Mouse (Mus musculus) forebrain, embryonic 10.5 days (tissue): ENCODE data around the gene Igfbp4. TPM values are rescaled to one million over a fixed set of nuclear protein-coding genes. Genes with fewer than 3 reads are reported as not detected.

Experiments used
- DNase-seq: peaks from one replicate; pipeline ENCODE4 v3.0.0-alpha.2; 2017; ENCODE audit warnings: low spot score; ENCODE audit errors: extremely low spot score
- H3K27ac ChIP-seq: fragments of 300-500 bp; sonication (generic); 2 replicates; pipeline ENCODE4 v1.5.1; 2016; ENCODE audit warnings: mild to moderate bottlenecking
- H3K27me3 ChIP-seq: fragments of 300-500 bp; sonication (generic); 2 replicates; pipeline ENCODE4 v1.6.1; 2016; ENCODE audit warnings: mild to moderate bottlenecking; ENCODE audit not compliant: poor library complexity, severe bottlenecking
- H3K36me3 ChIP-seq: fragments of 300-500 bp; sonication (generic); replicated peaks from 2 replicates; pipeline ENCODE4 v1.6.1; 2016; ENCODE audit warnings: mild to moderate bottlenecking, moderate library complexity
- H3K4me1 ChIP-seq: fragments of 300-500 bp; sonication (generic); 2 replicates; pipeline ENCODE4 v1.6.1; 2016
- H3K4me3 ChIP-seq: fragments of 300-500 bp; sonication (generic); 2 replicates; pipeline ENCODE4 v1.5.1; 2016; ENCODE audit warnings: mild to moderate bottlenecking, moderate library complexity
- H3K9me3 ChIP-seq: fragments of 300-500 bp; sonication (generic); 2 replicates; pipeline ENCODE4 v1.6.1; 2016; ENCODE audit warnings: mild to moderate bottlenecking, moderate library complexity
- WGBS: fragments of 180-500 bp; shearing (Covaris S2); methylation state at CpG from one replicate; pipeline ENCODE4 v1.1.7; 2016; 5-methylcytosine and 5-hydroxymethylcytosine counted together
- polyA plus RNA-seq: library from polyadenylated mRNA; unstranded; fragments of >200 nt; fragmentation: Nextera tagmentation; extraction: Ambion mirVana; gene quantifications from 2 replicates; pipeline ENCODE4 v1.2.1, GENCODE M21; 2016

The Igfbp4 gene
- polyA plus RNA-seq, 1 experiment from 2014 or later = 364 TPM

DNA sequence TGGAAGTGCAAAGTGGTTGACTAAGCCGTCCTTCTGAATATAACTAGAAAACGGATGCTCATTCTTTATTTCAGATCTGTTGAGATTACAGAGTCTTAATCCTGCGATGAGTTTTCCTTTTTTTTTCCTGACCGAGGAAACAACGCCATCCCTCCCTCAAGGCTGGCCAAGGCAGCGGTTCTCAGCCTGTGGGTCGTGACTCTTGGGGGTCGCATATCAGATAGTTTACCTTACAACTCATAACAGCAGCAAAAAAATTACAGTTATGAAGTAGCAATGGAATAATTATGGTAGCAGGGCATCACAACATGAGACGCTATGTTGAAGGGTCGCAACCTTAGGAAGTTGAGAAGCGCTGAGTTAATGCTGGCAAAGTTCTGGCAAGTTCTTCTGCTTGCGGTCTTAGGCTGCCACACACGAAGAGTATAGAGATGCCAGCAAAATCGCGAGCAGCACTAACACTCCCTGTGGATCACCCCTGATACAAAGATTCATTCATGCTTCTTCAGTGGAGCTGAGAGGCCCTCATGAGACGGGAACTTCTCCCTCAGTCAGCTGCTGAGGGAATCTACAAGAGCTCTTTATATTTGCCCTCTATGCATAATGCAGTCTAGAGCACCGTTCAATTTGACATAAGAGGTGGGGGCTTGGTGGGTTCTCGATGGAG, 16.4 kb upstream of the Igfbp4 start:
- H3K4me1 ChIP-seq = peaks cover 24% of the 10 kb centered on the region
- no peaks in the 10 kb centered on the region for H3K9me3 ChIP-seq
- peak overlapping the region; percentile 59 for H3K4me3 ChIP-seq
- peak overlapping the region; percentile 94 for H3K27ac ChIP-seq
- H3K27me3 ChIP-seq = no peaks in the 10 kb centered on the region
- peaks cover 31% of the 10 kb centered on the region for H3K36me3 ChIP-seq
- no peak for DNase-seq
- 54% methylated on average over 18 of the region's 18 CpGs for WGBS

DNA sequence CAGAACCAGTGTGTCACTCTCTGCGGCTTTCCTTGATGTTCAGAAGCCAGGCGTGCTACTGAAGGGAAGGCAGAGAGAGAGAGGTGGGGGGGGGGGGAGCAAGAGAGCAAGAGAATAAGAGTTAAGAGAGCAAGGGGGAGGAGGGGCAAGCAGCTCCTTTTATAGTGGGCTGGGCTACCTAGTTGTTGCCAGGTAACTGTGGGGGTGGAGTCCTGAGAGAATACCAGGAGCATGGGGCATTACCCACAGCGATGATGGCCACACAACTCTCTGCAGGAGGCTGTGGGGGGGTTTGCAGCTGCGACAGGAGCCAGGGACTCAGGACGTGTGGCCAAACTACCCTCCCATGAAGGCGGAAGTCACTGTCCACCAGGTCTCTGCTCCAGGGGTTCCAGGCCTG, 15.2 kb upstream of the Igfbp4 start:
- Histone ChIP-seq H3K9me3 (no peaks in the 10 kb centered on the region), H3K27ac (no peak overlapping the region), H3K4me3 (no peak overlapping the region), H3K36me3 (peaks cover 19% of the 10 kb centered on the region), H3K27me3 (no peaks in the 10 kb centered on the region), H3K4me1 (peaks cover 24% of the 10 kb centered on the region)
- 88% methylated on average over 6 of the region's 6 CpGs for WGBS
- no peak for DNase-seq

DNA sequence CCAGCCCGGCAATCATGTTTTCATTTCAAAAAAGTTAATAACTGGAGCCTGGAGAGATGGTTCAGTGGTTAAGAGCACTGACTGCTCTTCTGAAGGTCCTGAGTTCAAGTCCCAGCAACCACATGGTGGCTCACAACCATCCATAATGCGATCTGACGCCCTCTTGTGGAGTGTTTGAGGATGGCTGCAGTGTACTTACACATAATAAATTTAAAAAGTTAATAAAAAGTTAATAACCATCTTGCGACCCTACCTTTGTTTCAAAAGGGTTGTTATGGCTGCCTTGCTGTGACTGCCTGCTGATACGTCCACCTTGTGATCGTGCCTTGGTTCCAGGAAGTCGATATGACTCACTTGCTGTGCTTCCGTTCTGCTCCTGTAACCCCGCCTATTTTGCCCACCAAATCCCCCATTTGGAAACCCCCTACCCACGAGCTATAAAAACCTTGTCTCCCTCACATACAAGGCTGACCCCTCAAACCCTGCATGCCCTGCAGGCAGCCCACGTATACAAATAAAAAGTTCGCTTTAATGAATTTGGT, 14.1 kb upstream of the Igfbp4 start:
- no peaks in the 10 kb centered on the region for H3K27me3 ChIP-seq
- H3K4me1 ChIP-seq = peaks cover 18% of the 10 kb centered on the region
- H3K36me3 ChIP-seq = peaks cover 8% of the 10 kb centered on the region
- no peaks in the 10 kb centered on the region for H3K9me3 ChIP-seq
- no peak for DNase-seq
- no peak overlapping the region for H3K4me3 ChIP-seq
- WGBS = 89% methylated on average over 12 of the region's 12 CpGs
- H3K27ac ChIP-seq = no peak overlapping the region

DNA sequence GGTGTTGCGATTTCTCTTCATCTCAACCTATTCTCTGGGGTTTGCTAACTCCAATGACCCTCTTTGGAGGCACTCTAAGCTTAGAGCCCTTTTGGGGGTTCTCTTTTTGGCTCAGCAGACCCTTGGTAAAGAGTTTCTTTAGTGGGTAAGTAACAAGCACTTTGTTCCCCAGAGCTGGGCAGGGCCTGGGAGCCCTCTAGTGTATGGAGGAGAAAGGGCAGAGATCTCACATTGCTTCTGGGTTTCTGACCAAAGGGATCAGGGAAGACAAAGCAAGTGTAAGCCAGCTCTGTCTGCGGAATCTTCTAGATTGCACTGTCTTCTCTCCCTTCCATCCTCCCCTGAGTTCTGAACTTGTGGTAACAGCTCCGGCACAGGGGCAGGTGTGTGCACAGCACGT, 5.7 kb upstream of the Igfbp4 start:
- no peaks in the 10 kb centered on the region for H3K9me3 ChIP-seq
- no peak overlapping the region for H3K4me3 ChIP-seq
- 0 out of 2 replicates have a peak, but pooled peaks cover 8% of the 10 kb centered on the region for H3K27me3 ChIP-seq
- WGBS = 69% methylated on average over 4 of the region's 4 CpGs
- no peaks in the 10 kb centered on the region for H3K36me3 ChIP-seq
- DNase-seq = no peak
- H3K27ac ChIP-seq = 0 out of 2 replicates have a peak overlapping the region, but pooled peaks have one; percentile 26
- H3K4me1 ChIP-seq = peaks cover 20% of the 10 kb centered on the region

DNA sequence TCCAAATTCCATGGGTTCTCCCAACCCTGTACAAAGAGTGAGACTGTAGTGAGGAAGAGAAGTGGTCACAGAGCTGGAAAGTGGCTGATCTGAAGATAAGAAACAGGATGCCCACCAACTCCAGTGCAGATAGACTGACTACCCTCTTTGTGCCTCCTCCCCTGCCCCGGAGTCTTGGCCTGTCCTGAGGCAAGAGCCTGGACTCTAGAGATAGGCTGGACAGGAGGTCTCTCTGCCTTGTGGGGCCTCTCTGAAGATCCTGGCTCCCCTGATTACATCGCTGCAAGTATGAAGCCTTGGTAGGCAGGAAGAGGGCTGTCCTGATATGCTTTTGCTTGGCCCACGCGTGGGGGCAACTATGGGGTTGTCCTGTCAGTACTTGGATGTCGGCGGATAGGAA, 4.8 kb upstream of the Igfbp4 start:
- Histone ChIP-seq H3K4me3 (no peak overlapping the region), H3K36me3 (no peaks in the 10 kb centered on the region), H3K4me1 (peaks cover 29% of the 10 kb centered on the region), H3K27me3 (0 out of 2 replicates have a peak, but pooled peaks cover 8% of the 10 kb centered on the region), H3K9me3 (no peaks in the 10 kb centered on the region), H3K27ac (no peak overlapping the region)
- WGBS = 79% methylated on average over 6 of the region's 6 CpGs
- no peak for DNase-seq

DNA sequence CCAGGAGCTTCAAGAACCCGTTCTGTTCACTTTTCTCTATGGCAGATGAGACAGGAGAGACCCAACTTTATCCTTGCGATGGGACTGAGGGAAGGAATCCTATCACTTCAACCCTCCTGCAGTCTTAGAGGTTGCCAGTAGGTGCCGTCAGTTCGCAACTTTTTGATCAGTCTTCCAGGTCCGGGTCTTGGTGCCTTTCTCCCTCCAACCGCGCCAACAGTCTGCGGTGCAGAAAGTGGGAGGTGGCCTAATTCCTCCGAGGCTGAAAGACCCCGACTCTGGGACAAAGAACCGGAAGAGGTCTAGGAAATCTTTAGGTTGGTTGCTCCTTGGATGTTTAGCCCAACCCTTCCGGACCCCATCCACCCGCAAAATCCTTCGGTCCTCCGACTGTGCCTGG, 1.3 kb upstream of the Igfbp4 start:
- Histone ChIP-seq H3K4me3 (peak overlapping the region; percentile 80), H3K9me3 (no peaks in the 10 kb centered on the region)
- DNase-seq = peak; percentile 91

DNA sequence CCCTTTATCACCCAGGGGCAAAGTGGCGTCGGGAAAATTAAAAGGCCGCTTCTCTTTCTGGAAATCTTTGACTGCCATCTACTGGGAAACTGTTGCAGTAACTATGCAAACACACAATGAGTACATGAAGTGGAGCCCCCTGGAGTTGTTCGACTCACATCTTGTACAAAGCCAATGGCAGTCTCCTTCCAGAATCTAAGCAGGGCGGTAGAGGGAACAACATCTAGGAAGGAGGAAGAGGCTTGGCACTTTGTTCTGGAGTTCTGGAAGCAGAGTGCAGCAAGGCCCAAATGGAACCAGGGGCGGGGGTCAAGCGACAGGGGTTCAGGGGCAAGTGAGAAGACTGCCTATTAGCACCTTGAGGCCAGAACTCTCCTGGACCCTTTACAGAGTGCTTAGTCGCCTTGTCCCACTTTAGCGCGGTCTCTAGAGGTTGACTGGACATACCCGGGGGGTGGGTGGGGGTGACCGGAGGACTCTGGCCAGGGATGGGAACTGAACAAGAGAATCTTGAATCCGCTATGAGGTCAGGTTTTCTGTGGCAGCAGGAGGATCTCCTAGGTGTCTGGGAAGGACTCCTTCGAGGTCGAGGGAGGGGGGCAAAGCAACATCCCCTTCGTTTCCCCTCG, 584 bp upstream of the Igfbp4 start:
- Histone ChIP-seq H3K4me3 (peak overlapping the region; percentile 80), H3K4me1 (peaks cover 66% of the 10 kb centered on the region), H3K27ac (peak overlapping the region; percentile 98), H3K36me3 (peaks cover 24% of the 10 kb centered on the region), H3K9me3 (no peaks in the 10 kb centered on the region), H3K27me3 (0 out of 2 replicates have a peak, but pooled peaks cover 14% of the 10 kb centered on the region)
- peak; percentile 59 for DNase-seq
- 2% methylated on average over 17 of the region's 17 CpGs for WGBS

More for the DNA sequence above, 1.3 kb upstream of the Igfbp4 start:
- WGBS = under 1% methylated on average over 15 of the region's 15 CpGs
- H3K27ac ChIP-seq = peak overlapping the region; percentile 98
- 0 out of 2 replicates have a peak, but pooled peaks cover 14% of the 10 kb centered on the region for H3K27me3 ChIP-seq
- peaks cover 62% of the 10 kb centered on the region for H3K4me1 ChIP-seq
- H3K36me3 ChIP-seq = peaks cover 17% of the 10 kb centered on the region

DNA sequence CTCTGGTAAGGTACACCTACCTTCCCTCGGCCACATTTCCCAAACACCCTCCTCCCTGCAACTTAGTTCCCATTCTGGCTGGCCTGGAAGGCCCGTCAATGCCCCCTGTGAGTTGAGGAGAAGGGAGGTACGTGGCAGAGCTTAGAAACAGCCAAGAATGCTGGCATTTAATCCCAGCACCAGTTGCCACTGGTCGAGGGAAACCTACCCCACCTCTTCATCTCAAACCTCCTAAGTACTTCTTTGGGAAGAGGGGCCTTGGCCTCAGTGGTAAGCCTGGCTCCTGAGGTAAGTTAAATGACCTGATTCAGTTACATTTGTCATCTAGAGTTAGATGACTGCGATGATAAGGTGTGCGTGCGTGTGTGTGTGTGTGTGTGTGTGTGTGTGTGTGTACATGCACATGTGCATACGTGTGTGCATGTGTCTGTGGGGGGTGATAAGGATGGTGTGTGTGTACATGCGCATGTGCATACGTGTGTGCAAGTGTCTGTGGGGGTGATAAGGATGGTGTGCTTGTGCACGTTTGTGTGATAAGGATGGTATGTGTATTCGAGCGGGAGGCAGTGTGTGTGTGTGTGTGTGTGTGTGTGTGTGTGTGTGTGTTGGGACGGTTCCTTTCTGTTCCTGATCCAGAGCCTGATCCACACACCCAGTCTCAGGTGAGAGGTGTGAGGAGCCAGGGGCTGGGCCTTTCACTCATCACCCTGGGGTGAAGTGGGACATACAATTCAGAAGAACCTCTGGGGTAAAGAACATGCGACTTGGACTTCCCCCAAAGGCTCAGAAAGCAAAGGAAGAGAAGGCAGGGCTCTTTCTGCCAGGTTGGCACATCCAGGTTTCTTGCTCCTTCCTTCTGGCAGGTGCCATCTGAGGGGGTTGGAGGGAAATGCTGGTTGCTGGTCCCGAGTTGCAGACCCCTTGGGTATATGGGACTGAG, 1.1 kb downstream of the Igfbp4 start:
- 55% methylated on average over 16 of the region's 16 CpGs for WGBS
- H3K36me3 ChIP-seq = peaks cover 28% of the 10 kb centered on the region
- H3K4me1 ChIP-seq = peaks cover 73% of the 10 kb centered on the region
- H3K27me3 ChIP-seq = 0 out of 2 replicates have a peak, but pooled peaks cover 14% of the 10 kb centered on the region
- H3K9me3 ChIP-seq = no peaks in the 10 kb centered on the region
- DNase-seq = no peak
- peak overlapping the region; percentile 98 for H3K27ac ChIP-seq
- peak overlapping the region; percentile 80 for H3K4me3 ChIP-seq

DNA sequence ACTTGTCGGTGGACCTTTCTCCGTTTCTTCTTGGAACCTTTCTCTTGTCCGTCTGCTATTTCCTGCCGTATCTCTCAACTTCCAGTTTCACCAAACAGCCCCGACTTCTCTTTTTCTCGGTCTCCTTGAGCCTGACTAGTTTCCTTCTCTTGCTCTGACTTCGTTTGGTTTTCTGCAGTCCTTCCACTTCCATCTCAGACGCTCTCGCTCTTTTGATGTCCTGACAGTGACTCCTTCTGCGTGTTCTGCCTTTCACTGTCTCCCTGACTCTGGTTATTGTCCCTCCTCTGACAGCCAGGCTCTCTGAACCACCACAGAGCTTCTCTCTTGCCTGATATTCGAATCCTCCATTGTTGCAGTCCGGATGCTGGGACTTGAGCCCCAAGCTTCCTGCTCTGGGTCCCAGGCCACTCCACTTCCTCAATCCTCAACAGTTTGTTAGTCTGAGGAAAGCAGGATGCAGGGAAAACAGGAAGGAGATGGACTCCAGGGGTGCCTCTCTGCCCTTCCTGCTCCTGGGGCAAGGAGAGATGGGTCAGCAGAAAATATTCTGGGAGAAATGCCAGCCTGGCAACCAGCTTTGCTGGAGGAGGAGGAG, 1.9 kb downstream of the Igfbp4 start:
- no peak for DNase-seq
- Histone ChIP-seq H3K4me3 (peak overlapping the region; percentile 80), H3K9me3 (no peaks in the 10 kb centered on the region), H3K27ac (peak overlapping the region; percentile 98), H3K36me3 (peaks cover 36% of the 10 kb centered on the region), H3K27me3 (0 out of 2 replicates have a peak, but pooled peaks cover 14% of the 10 kb centered on the region), H3K4me1 (peaks cover 82% of the 10 kb centered on the region)
- 64% methylated on average over 12 of the region's 12 CpGs for WGBS

DNA sequence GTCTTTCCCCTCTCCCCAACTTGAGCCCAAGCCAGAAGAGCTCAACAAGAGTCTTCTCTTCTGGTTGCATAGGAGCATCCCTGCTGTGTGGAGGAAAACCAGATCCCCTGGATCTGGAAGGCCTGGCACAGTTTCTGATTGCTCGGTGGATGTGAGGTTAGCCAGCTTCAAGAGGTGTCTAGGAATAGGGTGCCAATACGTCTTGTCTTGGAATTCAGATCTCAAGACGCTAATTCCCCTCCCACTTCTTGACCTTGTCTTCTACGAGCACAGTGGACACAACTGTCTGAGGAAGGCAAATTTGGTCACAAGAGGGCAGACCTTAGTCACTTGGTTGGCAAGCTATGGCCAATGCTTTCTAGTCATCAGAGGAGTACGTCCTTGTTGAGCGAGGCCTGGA, 2.6 kb downstream of the Igfbp4 start:
- no peaks in the 10 kb centered on the region for H3K9me3 ChIP-seq
- no peak for DNase-seq
- no peak overlapping the region for H3K27ac ChIP-seq
- peak overlapping the region; percentile 80; the same call in 1 of the 2 replicates for H3K4me3 ChIP-seq
- peaks cover 83% of the 10 kb centered on the region for H3K4me1 ChIP-seq
- peaks cover 43% of the 10 kb centered on the region for H3K36me3 ChIP-seq
- H3K27me3 ChIP-seq = 0 out of 2 replicates have a peak, but pooled peaks cover 14% of the 10 kb centered on the region
- 85% methylated on average over 6 of the region's 6 CpGs for WGBS

DNA sequence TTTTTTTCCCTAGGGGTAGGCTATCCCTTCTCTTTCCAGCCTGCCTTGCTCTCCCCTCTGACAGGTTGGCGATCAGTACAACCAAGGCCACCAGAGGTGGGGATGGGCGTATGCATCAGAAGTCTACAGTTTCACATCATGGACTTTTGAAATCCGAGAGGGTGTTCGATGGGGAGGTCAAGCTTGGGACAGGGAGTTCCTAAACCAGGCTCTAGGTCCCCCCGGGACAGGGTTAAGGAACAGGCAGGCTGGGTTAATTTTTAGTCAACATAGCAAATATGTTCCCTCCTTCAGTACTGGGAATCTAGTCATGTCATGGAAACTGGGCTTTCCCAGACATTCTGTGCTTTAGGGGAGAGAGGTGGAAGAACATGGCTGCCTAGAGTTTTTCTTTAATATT, 3.3 kb downstream of the Igfbp4 start:
- Histone ChIP-seq H3K27me3 (0 out of 2 replicates have a peak, but pooled peaks cover 8% of the 10 kb centered on the region), H3K9me3 (no peaks in the 10 kb centered on the region), H3K27ac (no peak overlapping the region), H3K4me1 (peaks cover 81% of the 10 kb centered on the region), H3K4me3 (peak overlapping the region; percentile 16; the same call in 1 of the 2 replicates), H3K36me3 (peaks cover 50% of the 10 kb centered on the region)
- 81% methylated on average over 5 of the region's 5 CpGs for WGBS
- DNase-seq = no peak
